Mouse (Mus musculus): Measurements from ENCODE around the gene 5430403G16Rik. TPM values are rescaled to one million over a fixed set of nuclear protein-coding genes. Genes with fewer than 3 reads are reported as not detected.
A peak's percentile ranks its signal among the peaks of the same experiment; 100 is the strongest.
"Not testable (repeated sequence)": the region's sequence is repeated elsewhere in the genome, so short reads cannot be mapped to it uniquely, and the experiment has no call there.

Gene 5430403G16Rik
- 1 to 10 TPM in 17 of 26 experiments, under 1 TPM in 6, not detected in 3; 0.31 to 7.5 (median 3.5) TPM for total RNA-seq (2018; cell fraction: chromatin; rRNA removed)
- 1 to 10 TPM in 15 of 26 experiments, under 1 TPM in 11; 0.09 to 1.5 (median 1.1) TPM for total RNA-seq (2018; cell fraction: cytosol; rRNA removed)
- 1 to 10 TPM in 15 of 26 experiments, under 1 TPM in 9, not detected in 2; 0.17 to 5.5 (median 1.3) TPM for total RNA-seq (2018; cell fraction: nucleus; rRNA removed)
- 0.97 to 1.8 TPM (median 1.0 TPM) in 3 replicates for polyA plus RNA-seq (2018)

- not testable (repeated sequence) for H3K27ac ChIP-seq; H3K79me2 ChIP-seq (ENCODE audit: inconsistent target); H3K36me3 ChIP-seq (ENCODE audit: inconsistent target)
- H3K4me3 ChIP-seq (ENCODE audit: inconsistent target), result peak within 1 kb of the TSS; percentile 70
- WGBS (ENCODE audit: missing documents), result under 1% methylated on average over 23 of the region's 26 CpGs
Observed at GRCm38 (mm10) chr5:109690537-109691201, at the start of gene 5430403G16Rik. TSS of gene 5430403G16Rik (minus strand) at chr5:109691041.

GRCm38 (mm10) chr5:109717341-109717740 lies 26.5 kb upstream of the 5430403G16Rik start:
- not testable (repeated sequence) for H3K4me3 ChIP-seq (ENCODE audit: inconsistent target); H3K27ac ChIP-seq; H3K36me3 ChIP-seq (ENCODE audit: inconsistent target); H3K79me2 ChIP-seq (ENCODE audit: inconsistent target)
- 90% methylated on average over 3 of the region's 3 CpGs for WGBS (ENCODE audit: missing documents)

- 100% methylated on average over 1 of the region's 5 CpGs for WGBS (ENCODE audit: missing documents)
- not testable (repeated sequence) for H3K27ac ChIP-seq; H3K79me2 ChIP-seq (ENCODE audit: inconsistent target); H3K36me3 ChIP-seq (ENCODE audit: inconsistent target)
- H3K4me3 ChIP-seq (ENCODE audit: inconsistent target), result peak overlapping the region; percentile 70
Observed at GRCm38 (mm10) chr5:109691205-109691965, 544 bp upstream of the 5430403G16Rik start.

- H3K4me3 ChIP-seq (ENCODE audit: inconsistent target), result no peak overlapping the region
- H3K79me2 ChIP-seq (ENCODE audit: inconsistent target), result no peaks in the 10 kb centered on the region
- H3K27ac ChIP-seq, result no peak overlapping the region
- H3K36me3 ChIP-seq (ENCODE audit: inconsistent target), result no peaks in the 10 kb centered on the region
- WGBS (ENCODE audit: missing documents), result 75% methylated on average over 4 of the region's 4 CpGs
Observed at GRCm38 (mm10) chr5:109682921-109683320, 7.9 kb downstream of the 5430403G16Rik start.

Other genes starting within 250 kb of the 5430403G16Rik start
- gene Crlf2, start 132.0 kb downstream of the 5430403G16Rik start, polyA plus RNA-seq (2018), result 28.7 to 140 TPM (median 102 TPM) in 3 replicates
- 7.0 to 11.8 TPM (median 10.0 TPM) in 3 replicates for gene 4930522L14Rik, start 60.8 kb upstream of the 5430403G16Rik start, polyA plus RNA-seq (2018)
- gene Gm15446, start 232.4 kb upstream of the 5430403G16Rik start, polyA plus RNA-seq (2018), result 5.5 to 6.7 TPM (median 6.1 TPM) in 3 replicates